Mouse (Mus musculus) intestine, embryonic 16.5 days (tissue): ENCODE results near the gene Eif1. TPM values are rescaled to one million over a fixed set of nuclear protein-coding genes. Genes with fewer than 3 reads are reported as not detected.

Experiments
- ATAC-seq: fragments of 200-750 bp; cut with Nextera tagmentation; 2 replicates; pipeline ENCODE4 v1.8.0; 2017; ENCODE audit warnings: moderate TSS enrichment, moderate library complexity
- H3K27ac ChIP-seq: fragments of 300-500 bp; sonication (generic); 2 replicates; pipeline ENCODE4 v1.5.1; 2014; ENCODE audit warnings: mild to moderate bottlenecking, low read length
- H3K27me3 ChIP-seq: fragments of 300-500 bp; sonication (generic); replicated peaks from 2 replicates; pipeline ENCODE4 v1.6.1; 2014; ENCODE audit warnings: low read length, control low read depth, mixed read lengths; ENCODE audit not compliant: control insufficient read depth, insufficient read depth
- H3K36me3 ChIP-seq: fragments of 300-500 bp; sonication (generic); 2 replicates; pipeline ENCODE4 v1.6.1; 2014; ENCODE audit warnings: low read length, control low read depth; ENCODE audit not compliant: control insufficient read depth, insufficient read depth
- H3K4me1 ChIP-seq: fragments of 300-500 bp; sonication (generic); 2 replicates; pipeline ENCODE4 v1.6.1; 2014; ENCODE audit warnings: low read length, control low read depth, mixed read lengths; ENCODE audit not compliant: control insufficient read depth, insufficient read depth
- H3K4me2 ChIP-seq: fragments of 300-500 bp; sonication (generic); 2 replicates; pipeline ENCODE4 v1.6.1; 2014; ENCODE audit warnings: low read depth, low read length, control low read depth
- H3K4me3 ChIP-seq: fragments of 300-500 bp; sonication (generic); 2 replicates; pipeline ENCODE4 v1.5.1; 2014; ENCODE audit warnings: mild to moderate bottlenecking, low read length
- H3K9ac ChIP-seq: fragments of 300-500 bp; sonication (generic); 2 replicates; pipeline ENCODE4 v1.6.1; 2014; ENCODE audit warnings: low read depth, low read length
- H3K9me3 ChIP-seq: fragments of 300-500 bp; sonication (generic); 2 replicates; pipeline ENCODE4 v1.6.1; 2016; ENCODE audit warnings: low read length, control low read depth; ENCODE audit not compliant: control insufficient read depth
- WGBS: fragments of 180-500 bp; shearing (Covaris S2); extraction: QIAGEN DNeasy Blood & Tissue Kit; methylation state at CpG from one replicate; pipeline ENCODE4 v1.1.7; 2014; 5-methylcytosine and 5-hydroxymethylcytosine counted together
- polyA plus RNA-seq: library from polyadenylated mRNA; unstranded; fragments of >200 nt; fragmentation: Nextera tagmentation; extraction: Ambion mirVana; gene quantifications from 2 replicates; pipeline ENCODE4 v1.2.1, GENCODE M21; 2015

Eif1 gene
- polyA plus RNA-seq, 1 experiment from 2014 or later = 1,878 TPM

GRCm38 (mm10) chr11:100287024-100287423 is 32.7 kb upstream of the Eif1 start:
- Histone ChIP-seq H3K4me3 (no peak overlapping the region), H3K4me2 (no peak overlapping the region), H3K4me1 (peaks cover 40% of the 10 kb centered on the region), H3K27me3 (no peaks in the 10 kb centered on the region), H3K9ac (peak overlapping the region; percentile 51), H3K9me3 (no peaks in the 10 kb centered on the region), H3K27ac (peak overlapping the region; percentile 92), H3K36me3 (no peaks in the 10 kb centered on the region)
- 30% methylated on average over 10 of the region's 10 CpGs for WGBS
- ATAC-seq = peak; percentile 91

DNA sequence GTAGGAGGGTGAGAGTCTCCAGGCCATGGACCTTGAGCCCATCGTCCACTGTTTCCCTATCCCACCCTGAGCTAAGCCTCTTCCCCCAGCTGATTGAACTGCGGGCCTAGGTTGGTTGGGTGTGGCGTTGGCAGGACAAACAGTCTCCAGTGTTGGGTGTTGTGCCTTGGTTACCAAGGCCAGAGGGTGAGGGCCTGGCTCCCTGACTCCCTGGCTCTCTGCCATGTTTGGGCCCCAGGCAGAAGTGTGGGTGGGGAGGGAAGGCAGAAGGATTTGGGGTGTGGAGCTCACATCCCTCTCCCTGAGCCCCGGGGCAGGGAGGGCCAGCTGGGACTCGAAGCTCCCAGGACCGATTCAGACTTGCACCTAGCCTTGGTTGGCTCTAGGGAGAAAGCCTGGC is 30.7 kb upstream of the Eif1 start:
- peak overlapping the region; percentile 81 for H3K27ac ChIP-seq
- peak overlapping the region; percentile 25; the same call in 1 of the 2 replicates for H3K4me2 ChIP-seq
- H3K4me1 ChIP-seq = peaks cover 40% of the 10 kb centered on the region
- H3K9ac ChIP-seq = peak overlapping the region; percentile 52; the same call in 1 of the 2 replicates
- peak; percentile 80 for ATAC-seq
- no peak overlapping the region for H3K4me3 ChIP-seq
- H3K9me3 ChIP-seq = no peaks in the 10 kb centered on the region
- no peaks in the 10 kb centered on the region for H3K27me3 ChIP-seq
- 54% methylated on average over 6 of the region's 6 CpGs for WGBS
- no peaks in the 10 kb centered on the region for H3K36me3 ChIP-seq

DNA sequence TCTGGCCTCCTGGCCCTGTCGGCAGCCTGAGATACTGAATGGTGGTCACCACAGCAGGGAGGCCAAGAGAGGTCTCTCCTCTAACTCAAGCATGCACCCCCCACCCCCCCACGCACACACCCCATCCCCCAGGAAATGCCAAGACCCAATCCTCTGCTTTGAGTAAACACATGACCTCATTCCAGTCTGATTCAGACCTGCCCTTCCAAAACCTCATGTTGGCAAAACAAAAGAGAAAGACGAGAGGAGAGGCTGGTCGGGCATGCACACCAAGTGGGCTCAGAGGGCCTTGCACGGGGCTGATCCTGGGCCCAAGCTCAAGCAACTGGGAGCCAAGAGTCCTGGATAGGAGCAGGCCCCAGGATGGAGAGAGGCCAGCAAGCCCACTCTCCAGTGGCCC is 29.4 kb upstream of the Eif1 start:
- Histone ChIP-seq H3K9me3 (no peaks in the 10 kb centered on the region), H3K36me3 (no peaks in the 10 kb centered on the region), H3K4me2 (no peak overlapping the region), H3K4me3 (no peak overlapping the region), H3K4me1 (peaks cover 32% of the 10 kb centered on the region), H3K27ac (peak overlapping the region; percentile 57), H3K9ac (peak overlapping the region; percentile 37; the same call in 1 of the 2 replicates), H3K27me3 (no peaks in the 10 kb centered on the region)
- ATAC-seq = no peak
- whole genome bisulfite sequencing = 38% methylated on average over 5 of the region's 5 CpGs

- Histone ChIP-seq H3K27me3 (no peaks in the 10 kb centered on the region), H3K4me1 (peaks cover 26% of the 10 kb centered on the region), H3K4me2 (no peak overlapping the region), H3K36me3 (no peaks in the 10 kb centered on the region), H3K4me3 (no peak overlapping the region), H3K9me3 (no peaks in the 10 kb centered on the region), H3K27ac (no peak overlapping the region), H3K9ac (no peak overlapping the region)
- no peak for ATAC-seq
- WGBS = 66% methylated on average over 6 of the region's 6 CpGs
Observed at GRCm38 (mm10) chr11:100292884-100293283, 26.8 kb upstream of the Eif1 start.

- WGBS = 3% methylated on average over 10 of the region's 10 CpGs
- H3K27ac ChIP-seq = no peak overlapping the region
- no peak overlapping the region for H3K4me2 ChIP-seq
- H3K9ac ChIP-seq = 0 out of 2 replicates have a peak overlapping the region, but pooled peaks have one; percentile 24
- no peaks in the 10 kb centered on the region for H3K36me3 ChIP-seq
- H3K27me3 ChIP-seq = no peaks in the 10 kb centered on the region
- H3K4me3 ChIP-seq = no peak overlapping the region
- no peaks in the 10 kb centered on the region for H3K9me3 ChIP-seq
- H3K4me1 ChIP-seq = peaks cover 13% of the 10 kb centered on the region
- peak; percentile 59 for ATAC-seq
Observed at GRCm38 (mm10) chr11:100295308-100295707, 24.4 kb upstream of the Eif1 start.

- 40% methylated on average over 5 of the region's 5 CpGs for WGBS
- H3K27ac ChIP-seq = no peak overlapping the region
- no peak overlapping the region for H3K9ac ChIP-seq
- H3K36me3 ChIP-seq = no peaks in the 10 kb centered on the region
- H3K27me3 ChIP-seq = no peaks in the 10 kb centered on the region
- H3K4me1 ChIP-seq = 0 out of 2 replicates have a peak, but pooled peaks cover 9% of the 10 kb centered on the region
- no peak for ATAC-seq
- no peak overlapping the region for H3K4me3 ChIP-seq
- H3K9me3 ChIP-seq = no peaks in the 10 kb centered on the region
- H3K4me2 ChIP-seq = peak overlapping the region; percentile 41; the same call in 1 of the 2 replicates
Observed at GRCm38 (mm10) chr11:100297801-100298200, 21.9 kb upstream of the Eif1 start.

- no peaks in the 10 kb centered on the region for H3K9me3 ChIP-seq
- no peaks in the 10 kb centered on the region for H3K36me3 ChIP-seq
- H3K4me2 ChIP-seq = peak overlapping the region; percentile 41; the same call in 1 of the 2 replicates
- no peak overlapping the region for H3K9ac ChIP-seq
- H3K27ac ChIP-seq = no peak overlapping the region
- 0 out of 2 replicates have a peak, but pooled peaks cover 9% of the 10 kb centered on the region for H3K4me1 ChIP-seq
- 18% methylated on average over 18 of the region's 18 CpGs for WGBS
- H3K4me3 ChIP-seq = 0 out of 2 replicates have a peak overlapping the region, but pooled peaks have one; percentile 6
- no peaks in the 10 kb centered on the region for H3K27me3 ChIP-seq
- ATAC-seq = peak; percentile 52; the same call in 1 of the 2 replicates
Observed at GRCm38 (mm10) chr11:100298274-100299036, 21.2 kb upstream of the Eif1 start.

- Histone ChIP-seq H3K4me1 (0 out of 2 replicates have a peak, but pooled peaks cover 7% of the 10 kb centered on the region), H3K36me3 (no peaks in the 10 kb centered on the region), H3K27ac (no peak overlapping the region), H3K27me3 (no peaks in the 10 kb centered on the region), H3K9ac (no peak overlapping the region), H3K4me2 (no peak overlapping the region), H3K4me3 (no peak overlapping the region), H3K9me3 (no peaks in the 10 kb centered on the region)
- WGBS = 9% methylated on average over 5 of the region's 5 CpGs
- no peak for ATAC-seq
Observed at GRCm38 (mm10) chr11:100300293-100300692, 19.4 kb upstream of the Eif1 start.

DNA sequence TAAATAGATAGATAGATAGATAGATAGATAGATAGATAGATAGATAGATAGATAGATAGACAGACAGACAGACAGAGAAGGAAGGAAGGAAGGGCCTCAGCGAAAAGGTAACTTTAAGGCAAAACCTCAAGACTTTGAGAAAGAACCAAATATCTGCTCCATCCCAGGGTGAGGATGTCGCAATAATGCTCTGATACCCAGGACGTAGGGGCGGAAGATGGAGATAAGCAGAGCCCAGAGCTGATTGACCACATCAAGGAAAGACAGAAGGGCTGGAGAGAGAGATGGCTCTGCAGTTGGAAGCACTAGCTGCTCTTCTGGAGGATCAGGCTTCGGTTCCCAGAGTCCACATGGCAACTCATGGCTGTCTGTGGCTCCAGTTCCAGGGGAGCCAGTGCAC is 18.4 kb upstream of the Eif1 start:
- no peak for ATAC-seq
- Histone ChIP-seq H3K4me1 (0 out of 2 replicates have a peak, but pooled peaks cover 5% of the 10 kb centered on the region), H3K9ac (no peak overlapping the region), H3K4me3 (no peak overlapping the region), H3K27me3 (no peaks in the 10 kb centered on the region), H3K4me2 (no peak overlapping the region), H3K27ac (no peak overlapping the region), H3K9me3 (no peaks in the 10 kb centered on the region), H3K36me3 (no peaks in the 10 kb centered on the region)
- WGBS = 74% methylated on average over 5 of the region's 5 CpGs
